Mouse (Mus musculus) ovary, postnatal 14 days (tissue): Measurements from ENCODE around the gene Asb15.
A peak's percentile ranks its signal among the peaks of the same experiment; 100 is the strongest.

Experiments used
- DNase-seq: peaks from one replicate; pipeline ENCODE4 v3.0.0; 2022; ENCODE audit warnings: low spot score

Gene Asb15

GRCm38 (mm10) chr6:24564886-24565285 is 36.9 kb downstream of the Asb15 start:
- no peak for DNase-seq

- no peak for DNase-seq
Measured at GRCm38 (mm10) chr6:24568963-24569362, 41.0 kb downstream of the Asb15 start.

- no peak for DNase-seq
Measured at GRCm38 (mm10) chr6:24569711-24570110, 41.8 kb downstream of the Asb15 start.

DNA sequence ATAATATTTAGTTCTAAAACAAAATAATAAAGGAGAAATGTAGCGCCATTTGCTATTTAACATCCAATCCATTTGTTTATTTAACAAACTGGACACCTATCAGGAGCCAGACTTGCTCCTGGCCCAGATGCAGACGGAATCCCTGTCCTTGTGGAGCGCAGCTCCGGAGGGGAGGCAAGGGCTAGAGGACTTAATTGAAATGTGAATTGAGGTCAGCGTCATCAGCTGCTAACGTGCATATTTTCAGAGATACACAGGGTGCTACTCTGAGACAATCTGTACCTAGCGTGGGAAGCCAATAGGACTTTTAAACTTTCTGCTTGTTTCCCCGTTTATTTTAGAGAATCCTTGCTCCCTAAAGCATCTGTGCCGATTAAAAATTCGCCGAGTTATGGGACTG is 42.3 kb downstream of the Asb15 start:
- DNase-seq: no peak

DNA sequence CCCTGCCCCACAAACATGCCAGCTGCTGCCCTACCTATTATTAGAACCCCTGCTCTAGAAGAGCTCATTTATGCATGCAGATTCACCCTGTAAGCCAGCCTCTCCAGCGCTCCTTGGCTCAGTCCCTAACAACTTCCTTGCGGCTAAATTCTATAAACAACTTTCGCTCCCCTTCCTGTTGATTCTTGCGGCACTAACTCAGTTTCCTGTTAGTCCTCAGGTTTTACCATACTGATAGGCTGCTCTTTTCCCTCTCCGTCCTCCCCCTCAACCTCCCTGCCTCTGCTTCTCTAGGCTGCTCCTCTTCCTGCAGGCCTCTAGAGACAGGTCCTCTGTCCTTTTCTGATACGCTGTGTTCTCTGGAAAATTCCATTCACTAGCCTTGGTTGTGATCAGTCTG is 43.2 kb downstream of the Asb15 start:
- DNase-seq: no peak

DNA sequence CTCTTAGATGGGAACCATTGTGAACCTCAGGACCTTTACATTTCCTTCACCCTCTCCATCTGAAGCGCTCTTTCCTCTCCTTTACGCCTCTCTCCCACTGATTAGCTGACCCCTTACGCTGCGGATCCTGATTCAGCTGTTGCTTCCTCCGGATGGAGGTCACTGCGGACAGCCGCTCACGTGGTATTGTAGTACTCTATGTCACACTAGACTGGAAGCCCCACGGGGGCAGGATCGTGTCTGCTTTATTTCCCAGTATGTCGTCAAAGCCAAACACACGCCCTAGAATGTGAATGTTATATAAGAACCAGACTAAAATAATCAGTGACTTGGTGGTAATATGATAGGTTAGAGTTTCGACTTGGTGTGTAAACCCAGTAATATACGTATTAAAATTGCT is 44.5 kb downstream of the Asb15 start:
- DNase-seq: no peak

GRCm38 (mm10) chr6:24573319-24573718 is 45.4 kb downstream of the Asb15 start:
- DNase-seq: no peak

- DNase-seq: no peak
Measured at GRCm38 (mm10) chr6:24583456-24583855, 55.5 kb downstream of the Asb15 start.

DNA sequence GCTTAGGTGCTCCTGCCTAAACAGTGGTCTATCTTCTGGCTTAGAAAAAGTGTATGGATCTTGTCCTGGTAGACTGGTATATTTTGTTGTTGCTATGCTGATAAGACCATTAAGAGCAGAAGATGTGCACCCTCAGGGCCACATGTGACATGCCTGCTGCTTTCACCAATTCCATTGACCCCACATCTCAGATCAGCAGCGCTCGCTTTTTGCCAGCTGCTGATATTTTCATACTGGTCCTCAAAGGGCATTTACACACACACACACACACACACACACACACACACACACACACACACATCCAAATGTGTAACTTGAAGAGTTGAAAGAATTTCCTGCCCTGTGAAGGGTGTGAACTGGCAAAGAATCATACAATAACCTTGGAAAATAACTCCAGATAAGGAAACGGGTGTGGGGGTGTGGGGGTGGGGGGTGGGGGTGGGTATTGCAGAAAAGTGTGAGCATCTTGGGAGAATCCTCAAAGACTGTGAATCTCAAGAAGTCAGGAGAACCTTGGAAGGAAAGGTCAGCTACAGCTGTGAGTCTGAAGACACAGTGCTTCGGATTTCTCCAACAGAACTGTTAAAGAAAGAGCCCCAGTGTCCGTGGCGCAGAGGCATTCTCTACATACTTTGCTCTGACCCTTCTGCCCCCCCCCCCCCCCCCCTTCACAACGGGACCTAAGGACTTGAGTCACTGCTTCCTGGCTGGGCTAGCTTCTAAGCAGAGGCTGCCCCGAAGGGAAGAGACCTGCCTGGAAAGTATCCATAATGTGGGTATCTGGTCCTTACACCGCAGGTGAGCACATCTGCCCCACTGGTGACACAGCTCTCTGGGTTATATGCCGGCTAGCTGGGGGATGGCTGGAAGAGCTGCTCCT is 57.7 kb downstream of the Asb15 start:
- DNase-seq: no peak

- peak; percentile 14 for DNase-seq
Measured at GRCm38 (mm10) chr6:24586885-24587284, 58.9 kb downstream of the Asb15 start.

- no peak for DNase-seq
Measured at GRCm38 (mm10) chr6:24590282-24590681, 62.3 kb downstream of the Asb15 start.

GRCm38 (mm10) chr6:24591525-24592218 is 63.7 kb downstream of the Asb15 start:
- no peak for DNase-seq

- DNase-seq: no peak
Measured at GRCm38 (mm10) chr6:24597500-24597899, 69.6 kb downstream of the Asb15 start, which contains the start of gene Lmod2. Gene Lmod2, plus strand, starts transcription at chr6:24597762.

DNA sequence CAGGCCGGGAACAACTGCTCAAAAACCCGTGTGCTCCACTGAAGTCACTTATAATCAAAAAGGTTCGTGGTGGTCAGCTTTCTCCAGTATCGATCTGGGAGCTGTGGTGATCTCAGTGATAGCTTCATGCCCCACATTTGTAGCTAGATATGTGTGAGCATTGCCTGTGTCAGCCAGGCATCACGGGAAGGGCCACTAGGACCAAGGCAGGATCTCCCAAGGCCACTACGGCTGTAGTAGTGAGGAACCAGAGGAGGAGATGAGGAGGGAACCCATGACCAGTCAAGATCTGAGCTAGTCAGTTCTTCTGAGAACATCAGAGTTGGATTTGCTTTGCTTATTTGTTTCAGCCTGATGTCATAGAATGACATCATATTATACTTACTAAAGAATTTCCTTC is 71.2 kb downstream of the Asb15 start:
- no peak for DNase-seq

GRCm38 (mm10) chr6:24599639-24600038 is 71.7 kb downstream of the Asb15 start:
- DNase-seq: no peak

GRCm38 (mm10) chr6:24600134-24600533 is 72.2 kb downstream of the Asb15 start:
- no peak for DNase-seq

- DNase-seq: no peak
Measured at GRCm38 (mm10) chr6:24600726-24601125, 72.8 kb downstream of the Asb15 start.

DNA sequence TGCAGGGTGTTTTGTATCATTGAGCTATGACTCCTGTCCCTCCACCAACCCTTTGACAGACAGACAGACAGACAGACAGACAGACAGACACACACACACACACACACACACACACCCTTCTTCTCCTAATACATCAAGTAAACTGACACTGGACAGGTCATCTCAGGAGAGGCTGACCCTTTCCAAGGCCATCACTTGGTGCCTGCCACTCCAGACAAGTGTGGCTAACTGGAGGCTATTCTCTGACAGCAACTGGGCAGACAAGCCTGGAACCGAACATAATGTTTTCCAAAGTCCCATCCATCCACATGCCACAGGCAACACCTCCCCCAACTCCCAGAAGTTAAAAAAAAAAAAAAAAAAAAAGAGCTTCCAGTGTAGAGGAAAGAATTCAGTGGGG is 73.7 kb downstream of the Asb15 start:
- DNase-seq: no peak

- no peak for DNase-seq
Measured at GRCm38 (mm10) chr6:24602351-24602750, 74.4 kb downstream of the Asb15 start.

DNA sequence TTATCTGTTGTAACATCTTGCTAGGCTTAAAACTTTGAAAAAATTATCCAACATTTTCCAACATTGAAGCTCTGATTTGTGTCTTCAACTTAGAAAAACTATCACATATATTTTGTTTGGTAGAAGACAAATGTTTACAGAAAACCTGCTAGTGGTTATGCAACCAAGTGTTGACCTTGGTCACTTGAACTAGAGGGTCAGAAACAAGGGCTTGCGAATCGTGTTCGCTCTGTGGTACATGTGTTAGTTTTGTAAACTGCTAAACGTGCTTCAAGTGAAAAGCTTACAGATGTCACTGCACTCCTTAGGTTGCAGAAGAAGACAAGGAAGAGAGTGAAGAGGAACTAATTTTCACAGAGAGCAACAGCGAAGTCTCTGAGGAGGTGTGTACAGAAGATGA is 75.0 kb downstream of the Asb15 start:
- DNase-seq: no peak

DNA sequence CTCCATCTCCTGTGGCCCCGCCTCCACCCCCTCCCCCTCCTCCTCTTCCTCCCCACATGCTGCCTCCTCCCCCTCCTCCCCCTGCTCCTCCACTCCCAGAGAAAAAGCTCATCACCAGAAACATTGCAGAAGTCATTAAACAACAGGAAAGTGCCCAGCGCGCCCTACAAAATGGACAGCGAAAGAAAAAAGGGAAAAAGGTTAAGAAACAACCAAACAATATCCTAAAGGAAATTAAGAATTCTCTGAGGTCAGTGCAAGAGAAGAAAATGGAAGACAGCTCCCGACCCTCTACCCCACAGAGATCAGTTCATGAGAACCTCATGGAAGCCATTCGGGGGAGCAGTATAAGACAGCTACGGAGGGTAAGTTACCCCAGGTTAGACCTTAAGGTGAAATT is 76.3 kb downstream of the Asb15 start:
- DNase-seq: no peak

DNA sequence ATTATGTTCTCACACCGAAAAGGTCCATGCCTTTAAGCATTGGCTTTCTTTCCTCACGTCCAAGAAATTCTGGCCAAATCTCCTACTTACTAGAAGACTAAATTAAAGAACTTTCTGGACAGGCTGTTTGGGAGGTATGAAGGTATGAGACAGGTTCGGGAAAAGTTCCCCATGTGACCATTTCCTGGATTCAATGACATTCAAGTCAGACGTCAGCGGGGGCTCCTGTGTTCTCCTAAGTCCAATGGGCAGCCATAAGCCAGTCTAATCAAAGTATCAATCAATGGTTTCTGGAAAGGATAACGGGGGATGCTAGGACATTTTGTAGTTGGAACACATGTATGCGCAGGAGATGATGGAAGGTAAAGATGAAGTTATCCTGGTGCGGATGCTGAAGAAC is 77.7 kb downstream of the Asb15 start:
- no peak for DNase-seq

GRCm38 (mm10) chr6:24606512-24606911 is 78.6 kb downstream of the Asb15 start:
- DNase-seq: no peak
